Mouse (Mus musculus) bone marrow, adult 2 months (tissue): Measurements from ENCODE around the gene Eif4b.

ENCODE experiments used
- CTCF ChIP-seq: fragments of 200-500 bp; IDR thresholded peaks from 2 replicates; pipeline ENCODE4 v1.5.1; 2011; ENCODE audit warnings: low read length, control low read depth; ENCODE audit not compliant: control insufficient read depth, insufficient read depth
- POLR2A ChIP-seq: fragments of 200-500 bp; IDR thresholded peaks from 2 replicates; pipeline ENCODE4 v1.6.1; 2011; ENCODE audit warnings: low read depth, mild to moderate bottlenecking, control low read depth, low read length, borderline replicate concordance; ENCODE audit not compliant: control insufficient read depth

DNA sequence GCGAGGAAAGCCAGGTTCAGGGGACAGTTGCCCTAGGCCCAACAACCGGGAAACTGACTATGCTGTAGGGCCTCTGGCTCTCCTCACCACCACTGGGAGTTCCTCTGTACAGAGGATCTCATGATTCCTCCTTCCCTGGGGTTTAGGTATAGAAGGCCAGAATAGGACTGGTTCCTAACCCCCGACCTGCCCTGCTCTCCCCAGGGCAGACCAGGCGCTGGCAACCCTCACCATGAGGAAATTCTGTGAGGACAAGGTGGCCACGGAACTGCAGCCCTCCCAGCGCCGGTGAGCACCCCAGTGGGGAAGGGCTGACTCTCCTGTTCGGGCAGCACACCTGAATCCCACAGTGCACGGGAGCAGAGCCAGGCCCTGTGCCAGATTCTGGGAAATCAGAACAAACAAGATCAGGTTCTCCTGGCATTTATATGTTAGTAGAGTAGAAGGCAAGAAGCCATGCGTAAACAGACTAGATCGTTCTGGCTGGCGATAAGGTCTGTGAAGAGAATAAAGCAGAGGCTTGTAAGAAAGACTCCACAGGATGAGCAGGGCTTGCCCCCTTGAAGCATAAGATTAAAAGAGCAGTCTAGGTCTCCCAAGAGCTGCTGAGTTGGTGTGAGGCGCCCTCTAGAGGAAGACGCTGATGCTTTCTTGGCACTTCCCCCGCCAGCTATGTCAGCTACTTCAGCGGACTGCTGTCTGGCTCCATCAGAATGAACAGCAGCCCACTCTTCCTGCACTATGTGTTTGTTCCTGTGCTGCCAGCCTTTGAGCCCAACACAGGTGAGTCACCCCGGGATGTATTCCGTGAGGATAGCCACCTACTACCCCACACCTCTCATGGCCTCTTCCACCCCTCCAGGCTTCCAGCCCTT, 35.3 kb downstream of the Eif4b start:
- peak; percentile 79 for TF ChIP-seq CTCF
- no peak for TF ChIP-seq POLR2A
